Mouse (Mus musculus): Measurements from ENCODE around the gene Cntn4. TPM values are rescaled to one million over a fixed set of nuclear protein-coding genes. Genes with fewer than 3 reads are reported as not detected.
"Not testable (repeated sequence)": the region's sequence is repeated elsewhere in the genome, so short reads cannot be mapped to it uniquely, and the experiment has no call there.

Cntn4 gene
- polyA plus RNA-seq, 1 experiment from 2014 or later = 0.09 TPM

DNA sequence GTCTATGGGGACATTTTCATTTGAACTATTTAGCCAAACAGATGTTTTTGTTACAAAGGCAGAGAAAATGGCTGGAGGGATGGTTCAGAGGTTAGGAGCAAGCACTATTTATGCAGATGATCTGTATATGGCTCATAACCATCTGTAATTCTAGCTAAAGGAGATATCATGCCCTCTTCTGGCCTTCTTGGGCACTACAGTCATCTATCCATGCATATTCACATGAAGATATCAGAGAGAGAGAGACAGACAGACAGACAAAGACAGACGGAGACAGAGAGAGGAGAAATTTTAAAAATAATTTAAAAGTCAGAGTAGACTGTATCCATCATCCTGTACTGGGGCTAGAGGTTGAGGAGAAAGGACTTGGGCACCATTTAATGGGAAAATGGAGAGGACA, 652.2 kb downstream of the Cntn4 start:
- no peak overlapping the region for H3K4me2 ChIP-seq (ENCODE audit: low read depth, low read length)
- 44% methylated on average over 1 of the region's 1 CpGs for WGBS (ENCODE audit: insufficient replicate concordance)
- no peaks in the 10 kb centered on the region for H3K4me1 ChIP-seq (ENCODE audit: control insufficient read depth, low read depth, low read length)
- H3K9ac ChIP-seq (ENCODE audit: low read depth, low read length) = no peak overlapping the region
- no peaks in the 10 kb centered on the region for H3K9me3 ChIP-seq (replicated peaks; ENCODE audit: control insufficient read depth, low read length)
- H3K36me3 ChIP-seq (ENCODE audit: control insufficient read depth, insufficient read depth) = no peaks in the 10 kb centered on the region
- H3K27ac ChIP-seq (ENCODE audit: low read length) = no peak overlapping the region
- no peaks in the 10 kb centered on the region for H3K27me3 ChIP-seq (ENCODE audit: control insufficient read depth, insufficient read depth, low read depth, low read length)
- H3K4me3 ChIP-seq (ENCODE audit: low read depth, low read length) = no peak overlapping the region
- ATAC-seq (ENCODE audit: low read depth) = no peak

DNA sequence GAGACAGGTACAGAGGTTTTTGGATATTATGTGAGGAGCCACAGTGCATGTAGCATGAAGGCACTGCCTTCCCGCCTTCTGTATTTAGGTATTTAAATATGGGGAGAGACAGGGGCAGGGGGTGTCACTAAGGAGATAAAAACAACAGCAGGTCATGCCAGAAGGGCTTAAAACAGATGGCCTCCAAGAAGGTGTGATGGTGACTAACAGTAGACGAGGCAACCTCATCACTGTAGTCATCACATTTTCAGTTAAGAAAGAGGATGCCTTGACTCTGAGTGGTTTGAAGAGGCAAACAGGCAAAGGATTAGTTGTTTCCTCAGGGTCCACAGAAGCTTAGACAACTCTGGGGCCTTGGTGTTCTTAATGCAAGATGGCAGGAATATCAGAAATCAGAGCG, 655.0 kb downstream of the Cntn4 start:
- no peak overlapping the region for H3K27ac ChIP-seq (ENCODE audit: low read length)
- H3K27me3 ChIP-seq (ENCODE audit: control insufficient read depth, insufficient read depth, low read depth, low read length) = no peaks in the 10 kb centered on the region
- H3K9me3 ChIP-seq (replicated peaks; ENCODE audit: control insufficient read depth, low read length) = no peaks in the 10 kb centered on the region
- no peaks in the 10 kb centered on the region for H3K4me1 ChIP-seq (ENCODE audit: control insufficient read depth, low read depth, low read length)
- H3K4me3 ChIP-seq (ENCODE audit: low read depth, low read length) = no peak overlapping the region
- H3K4me2 ChIP-seq (ENCODE audit: low read depth, low read length) = no peak overlapping the region
- H3K9ac ChIP-seq (ENCODE audit: low read depth, low read length) = no peak overlapping the region
- no peaks in the 10 kb centered on the region for H3K36me3 ChIP-seq (ENCODE audit: control insufficient read depth, insufficient read depth)
- WGBS (ENCODE audit: insufficient replicate concordance) = 60% methylated on average over 3 of the region's 3 CpGs
- no peak for ATAC-seq (ENCODE audit: low read depth)

DNA sequence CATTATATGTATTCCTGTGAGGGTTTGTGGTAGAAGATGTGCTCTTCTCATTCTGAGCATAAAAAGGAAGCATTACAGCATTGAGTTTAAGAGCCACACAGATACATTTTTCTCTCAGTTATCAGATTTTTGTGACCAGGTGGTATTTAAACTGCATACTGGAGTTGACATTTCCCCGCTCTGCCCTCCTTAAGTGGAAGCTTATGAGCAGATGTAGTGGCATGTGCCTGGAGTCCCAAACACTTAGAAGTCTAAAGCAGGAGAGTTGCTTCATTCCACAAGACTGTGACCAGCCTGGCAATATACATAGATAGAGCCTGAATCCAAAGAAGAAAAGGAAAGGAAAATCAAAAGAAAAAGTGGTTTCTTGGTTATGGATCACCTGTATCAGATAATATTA, 655.5 kb downstream of the Cntn4 start:
- no peak overlapping the region for H3K4me3 ChIP-seq (ENCODE audit: low read depth, low read length)
- no peak overlapping the region for H3K4me2 ChIP-seq (ENCODE audit: low read depth, low read length)
- H3K27ac ChIP-seq (ENCODE audit: low read length) = no peak overlapping the region
- 60% methylated on average over 1 of the region's 1 CpGs for WGBS (ENCODE audit: insufficient replicate concordance)
- H3K36me3 ChIP-seq (ENCODE audit: control insufficient read depth, insufficient read depth) = no peaks in the 10 kb centered on the region
- no peak for ATAC-seq (ENCODE audit: low read depth)
- no peaks in the 10 kb centered on the region for H3K9me3 ChIP-seq (replicated peaks; ENCODE audit: control insufficient read depth, low read length)
- H3K9ac ChIP-seq (ENCODE audit: low read depth, low read length) = no peak overlapping the region
- no peaks in the 10 kb centered on the region for H3K4me1 ChIP-seq (ENCODE audit: control insufficient read depth, low read depth, low read length)
- H3K27me3 ChIP-seq (ENCODE audit: control insufficient read depth, insufficient read depth, low read depth, low read length) = no peaks in the 10 kb centered on the region

DNA sequence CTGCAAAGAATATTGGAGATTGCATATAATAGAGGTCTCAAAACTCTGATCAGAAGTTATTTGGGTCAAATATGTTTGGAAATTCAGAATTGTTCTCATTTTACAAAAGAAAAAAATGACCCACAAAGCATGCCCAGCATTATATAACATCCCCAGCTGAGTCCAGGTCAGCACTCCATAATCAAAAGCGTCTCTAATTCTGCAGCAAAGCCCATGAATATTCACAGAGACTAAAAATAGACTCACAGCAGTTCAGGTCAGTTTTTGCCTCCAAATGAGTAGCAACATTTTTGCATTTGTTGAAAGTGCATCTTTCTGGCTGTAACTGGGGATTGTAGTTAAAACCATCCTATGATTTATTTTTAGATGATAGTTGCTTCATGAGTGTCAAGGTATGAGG, 657.6 kb downstream of the Cntn4 start:
- no peak overlapping the region for H3K4me2 ChIP-seq (ENCODE audit: low read depth, low read length)
- no peak overlapping the region for H3K4me3 ChIP-seq (ENCODE audit: low read depth, low read length)
- no peaks in the 10 kb centered on the region for H3K36me3 ChIP-seq (ENCODE audit: control insufficient read depth, insufficient read depth)
- 30% methylated on average over 1 of the region's 1 CpGs for WGBS (ENCODE audit: insufficient replicate concordance)
- no peaks in the 10 kb centered on the region for H3K27me3 ChIP-seq (ENCODE audit: control insufficient read depth, insufficient read depth, low read depth, low read length)
- H3K4me1 ChIP-seq (ENCODE audit: control insufficient read depth, low read depth, low read length) = no peaks in the 10 kb centered on the region
- no peak overlapping the region for H3K9ac ChIP-seq (ENCODE audit: low read depth, low read length)
- H3K27ac ChIP-seq (ENCODE audit: low read length) = no peak overlapping the region
- H3K9me3 ChIP-seq (replicated peaks; ENCODE audit: control insufficient read depth, low read length) = no peaks in the 10 kb centered on the region
- ATAC-seq (ENCODE audit: low read depth) = no peak

- Histone ChIP-seq H3K4me3 (ENCODE audit: low read depth, low read length) (no peak overlapping the region), H3K27ac (ENCODE audit: low read length) (no peak overlapping the region), H3K9me3 (replicated peaks; ENCODE audit: control insufficient read depth, low read length) (no peaks in the 10 kb centered on the region), H3K4me2 (ENCODE audit: low read depth, low read length) (no peak overlapping the region), H3K27me3 (ENCODE audit: control insufficient read depth, insufficient read depth, low read depth, low read length) (no peaks in the 10 kb centered on the region), H3K9ac (ENCODE audit: low read depth, low read length) (no peak overlapping the region), H3K36me3 (ENCODE audit: control insufficient read depth, insufficient read depth) (no peaks in the 10 kb centered on the region), H3K4me1 (ENCODE audit: control insufficient read depth, low read depth, low read length) (no peaks in the 10 kb centered on the region)
- no peak for ATAC-seq (ENCODE audit: low read depth)
- 54% methylated on average over 3 of the region's 3 CpGs for WGBS (ENCODE audit: insufficient replicate concordance)
Observed at GRCm38 (mm10) chr6:106336805-106337204, 659.3 kb downstream of the Cntn4 start.

- no peak overlapping the region for H3K27ac ChIP-seq (ENCODE audit: low read length)
- H3K4me1 ChIP-seq (ENCODE audit: control insufficient read depth, low read depth, low read length) = no peaks in the 10 kb centered on the region
- no peaks in the 10 kb centered on the region for H3K27me3 ChIP-seq (ENCODE audit: control insufficient read depth, insufficient read depth, low read depth, low read length)
- H3K9ac ChIP-seq (ENCODE audit: low read depth, low read length) = no peak overlapping the region
- H3K4me3 ChIP-seq (ENCODE audit: low read depth, low read length) = no peak overlapping the region
- no peaks in the 10 kb centered on the region for H3K9me3 ChIP-seq (replicated peaks; ENCODE audit: control insufficient read depth, low read length)
- no peak overlapping the region for H3K4me2 ChIP-seq (ENCODE audit: low read depth, low read length)
- no peak for ATAC-seq (ENCODE audit: low read depth)
- H3K36me3 ChIP-seq (ENCODE audit: control insufficient read depth, insufficient read depth) = no peaks in the 10 kb centered on the region
Observed at GRCm38 (mm10) chr6:106337829-106338228, 660.4 kb downstream of the Cntn4 start.

- H3K27me3 ChIP-seq (ENCODE audit: control insufficient read depth, insufficient read depth, low read depth, low read length) = no peaks in the 10 kb centered on the region
- H3K9ac ChIP-seq (ENCODE audit: low read depth, low read length) = no peak overlapping the region
- H3K4me3 ChIP-seq (ENCODE audit: low read depth, low read length) = no peak overlapping the region
- ATAC-seq (ENCODE audit: low read depth) = no peak
- H3K4me2 ChIP-seq (ENCODE audit: low read depth, low read length) = no peak overlapping the region
- H3K27ac ChIP-seq (ENCODE audit: low read length) = no peak overlapping the region
- H3K9me3 ChIP-seq (replicated peaks; ENCODE audit: control insufficient read depth, low read length) = no peaks in the 10 kb centered on the region
- no peaks in the 10 kb centered on the region for H3K36me3 ChIP-seq (ENCODE audit: control insufficient read depth, insufficient read depth)
- no peaks in the 10 kb centered on the region for H3K4me1 ChIP-seq (ENCODE audit: control insufficient read depth, low read depth, low read length)
Observed at GRCm38 (mm10) chr6:106341114-106341513, 663.7 kb downstream of the Cntn4 start.

- Histone ChIP-seq H3K4me1 (ENCODE audit: control insufficient read depth, low read depth, low read length) (no peaks in the 10 kb centered on the region), H3K9me3 (replicated peaks; ENCODE audit: control insufficient read depth, low read length) (no peaks in the 10 kb centered on the region), H3K27me3 (ENCODE audit: control insufficient read depth, insufficient read depth, low read depth, low read length) (no peaks in the 10 kb centered on the region), H3K36me3 (ENCODE audit: control insufficient read depth, insufficient read depth) (no peaks in the 10 kb centered on the region), H3K4me2 (ENCODE audit: low read depth, low read length) (no peak overlapping the region), H3K9ac (ENCODE audit: low read depth, low read length) (no peak overlapping the region), H3K27ac (ENCODE audit: low read length) (no peak overlapping the region), H3K4me3 (ENCODE audit: low read depth, low read length) (no peak overlapping the region)
- ATAC-seq (ENCODE audit: low read depth) = no peak
- WGBS (ENCODE audit: insufficient replicate concordance) = 49% methylated on average over 3 of the region's 3 CpGs
Observed at GRCm38 (mm10) chr6:106350072-106350471, 672.6 kb downstream of the Cntn4 start.

DNA sequence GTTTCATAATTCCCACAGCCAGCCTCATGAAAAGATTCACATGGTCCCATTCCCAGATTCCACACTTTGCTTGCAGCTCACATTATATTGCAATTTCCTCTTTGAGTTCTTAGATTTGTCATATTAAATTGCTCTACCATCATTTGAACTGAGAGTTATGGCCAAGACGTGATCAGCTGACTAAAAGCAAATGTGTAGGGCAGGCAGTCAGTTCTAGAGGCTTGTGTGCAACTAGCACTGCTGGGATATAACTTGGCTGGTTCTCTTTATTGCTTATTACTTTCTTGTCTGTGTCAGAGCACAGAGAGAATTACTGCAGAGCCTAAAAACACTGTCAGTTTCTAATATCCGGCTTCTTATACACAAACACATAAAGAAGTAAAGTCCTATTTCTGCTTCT, 673.9 kb downstream of the Cntn4 start:
- Histone ChIP-seq H3K27me3 (ENCODE audit: control insufficient read depth, insufficient read depth, low read depth, low read length) (no peaks in the 10 kb centered on the region), H3K4me3 (ENCODE audit: low read depth, low read length) (no peak overlapping the region), H3K4me2 (ENCODE audit: low read depth, low read length) (no peak overlapping the region), H3K36me3 (ENCODE audit: control insufficient read depth, insufficient read depth) (no peaks in the 10 kb centered on the region), H3K27ac (ENCODE audit: low read length) (no peak overlapping the region), H3K9ac (ENCODE audit: low read depth, low read length) (no peak overlapping the region), H3K4me1 (ENCODE audit: control insufficient read depth, low read depth, low read length) (no peaks in the 10 kb centered on the region), H3K9me3 (replicated peaks; ENCODE audit: control insufficient read depth, low read length) (no peaks in the 10 kb centered on the region)
- no peak for ATAC-seq (ENCODE audit: low read depth)
- WGBS (ENCODE audit: insufficient replicate concordance) = 59% methylated on average over 2 of the region's 2 CpGs

DNA sequence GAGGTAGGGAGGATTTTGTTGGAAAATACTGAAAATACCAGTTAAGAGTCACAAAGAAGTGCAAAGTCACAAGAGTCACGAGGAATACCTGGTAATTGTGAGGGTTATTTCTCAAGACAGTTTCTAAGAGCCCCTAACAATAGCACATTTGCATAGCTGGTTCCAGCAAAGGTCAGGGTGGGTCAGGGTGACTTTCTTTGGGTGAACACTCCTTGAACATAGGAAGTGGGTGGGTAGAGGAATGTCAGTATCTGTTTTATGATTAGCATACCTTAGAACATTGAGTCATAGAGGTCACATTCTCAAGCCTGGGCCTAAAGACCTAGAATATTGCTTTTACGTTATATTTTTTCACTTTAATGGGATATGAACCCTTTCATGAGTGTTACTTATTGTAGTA, 681.3 kb downstream of the Cntn4 start:
- H3K4me2 ChIP-seq (ENCODE audit: low read depth, low read length); H3K9me3 ChIP-seq (replicated peaks; ENCODE audit: control insufficient read depth, low read length); H3K4me1 ChIP-seq (ENCODE audit: control insufficient read depth, low read depth, low read length); H3K36me3 ChIP-seq (ENCODE audit: control insufficient read depth, insufficient read depth); ATAC-seq (ENCODE audit: low read depth); H3K4me3 ChIP-seq (ENCODE audit: low read depth, low read length); H3K27me3 ChIP-seq (ENCODE audit: control insufficient read depth, insufficient read depth, low read depth, low read length); H3K9ac ChIP-seq (ENCODE audit: low read depth, low read length); H3K27ac ChIP-seq (ENCODE audit: low read length): not testable (repeated sequence)
- 59% methylated on average over 2 of the region's 2 CpGs for WGBS (ENCODE audit: insufficient replicate concordance)
